Mouse (Mus musculus) kidney, adult 2 months (tissue): ENCODE measurements around the gene Bag1.

Experiments used
- CTCF ChIP-seq: fragments of 200-500 bp; conservative IDR thresholded peaks from 2 replicates; pipeline ENCODE4 v1.5.1; 2011; ENCODE audit warnings: low read depth, mild to moderate bottlenecking, control low read depth, low read length, moderate library complexity, mixed read lengths; ENCODE audit not compliant: insufficient read depth, insufficient read length
- POLR2A ChIP-seq: fragments of 200-500 bp; IDR thresholded peaks from one replicate; pipeline ENCODE4 v1.6.1; 2011; ENCODE audit warnings: low read depth, low read length, control low read depth

DNA sequence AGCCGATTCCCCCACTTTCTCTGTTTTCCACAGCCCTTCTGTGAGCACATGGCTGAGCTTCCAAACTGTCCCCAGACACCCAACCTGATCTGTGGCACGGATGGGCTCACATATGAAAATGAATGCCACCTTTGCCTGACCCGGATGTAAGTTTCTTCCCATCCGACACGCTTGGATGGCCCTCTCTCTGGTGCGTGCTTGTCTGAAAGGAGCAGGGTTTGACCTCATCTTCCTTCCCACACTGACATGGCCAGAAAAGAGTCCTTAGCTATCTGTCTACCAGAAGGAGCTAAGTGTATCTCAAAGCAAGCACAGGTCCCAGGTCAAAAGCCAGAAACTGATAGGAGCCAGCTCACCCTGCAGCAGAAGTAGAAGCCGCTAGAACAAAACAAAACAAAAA, 19.0 kb downstream of the Bag1 start:
- no peak for TF ChIP-seq POLR2A
- no peak for TF ChIP-seq CTCF
